Mouse (Mus musculus): ENCODE data around the gene Gm382. TPM values are rescaled to one million over a fixed set of nuclear protein-coding genes. Genes with fewer than 3 reads are reported as not detected.

Gm382 gene
- polyA plus RNA-seq (2016; fragmentation: Nextera tagmentation; extraction: Ambion mirVana), result not detected in 2 replicates

DNA sequence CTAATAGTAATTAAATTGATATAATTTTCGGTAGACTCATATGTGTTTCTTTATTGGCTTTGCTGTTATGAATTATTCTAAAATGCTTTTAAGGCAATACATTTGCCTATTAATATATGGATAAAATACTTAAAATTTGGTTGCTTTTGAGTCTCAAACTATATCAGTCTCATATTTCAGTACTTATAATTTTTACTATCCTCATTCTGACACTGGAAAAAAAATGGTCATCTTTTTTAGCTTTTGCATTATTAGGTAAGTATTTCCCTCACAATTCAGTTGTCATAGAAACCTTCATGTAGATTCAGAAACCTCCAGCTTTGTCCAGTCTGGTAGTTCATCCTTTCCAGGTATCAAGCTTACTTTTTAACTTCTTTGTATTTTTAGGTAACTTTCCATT is at the start of gene Gm382:
TSS of gene Gm382 (plus strand) at position 301 of the 400 bp plus-strand sequence.
- no peak within 1 kb of the TSS for H3K4me2 ChIP-seq
- no peaks in the 10 kb centered on the region for H3K4me1 ChIP-seq (replicated peaks)
- ATAC-seq (ENCODE audit: insufficient number of reproducible peaks, low FRiP score), result no peak
- no peaks in the 10 kb centered on the region for H3K27me3 ChIP-seq (replicated peaks)
- 0 out of 2 replicates have a peak, but pooled peaks cover 4% of the 10 kb centered on the region for H3K9me3 ChIP-seq (replicated peaks)
- H3K4me3 ChIP-seq, result no peak within 1 kb of the TSS
- WGBS, result 76% methylated on average over 1 of the region's 1 CpGs
- no peak within 1 kb of the TSS for H3K27ac ChIP-seq (ENCODE audit: poor library complexity, severe bottlenecking)
- no peak within 1 kb of the TSS for H3K9ac ChIP-seq
- no peaks in the 10 kb centered on the region for H3K36me3 ChIP-seq

DNA sequence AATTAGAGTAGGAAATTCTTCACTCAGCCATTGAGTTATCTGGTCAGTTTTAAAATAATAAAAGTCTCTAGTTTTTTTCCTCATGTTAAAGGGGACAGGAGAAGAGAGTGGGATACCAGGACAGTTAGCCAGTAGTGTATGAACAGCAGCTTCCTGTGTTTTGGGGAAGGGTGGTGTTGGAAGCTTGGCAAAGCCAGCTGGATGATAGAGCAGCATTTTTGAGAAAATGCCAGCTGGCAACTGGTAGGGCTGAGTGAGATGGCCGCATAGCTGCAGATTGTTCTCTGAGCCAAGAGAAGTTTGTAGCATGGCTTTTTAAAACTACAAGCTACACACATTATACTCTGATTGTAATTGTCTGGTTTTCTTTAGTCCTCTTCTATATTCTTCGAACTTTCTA is 30.4 kb downstream of the Gm382 start:
- H3K27ac ChIP-seq (ENCODE audit: poor library complexity, severe bottlenecking), result no peak overlapping the region
- H3K27me3 ChIP-seq (replicated peaks), result no peaks in the 10 kb centered on the region
- H3K9me3 ChIP-seq (replicated peaks), result peaks cover 12% of the 10 kb centered on the region
- H3K4me1 ChIP-seq (replicated peaks), result no peaks in the 10 kb centered on the region
- WGBS, result 82% methylated on average over 2 of the region's 2 CpGs
- H3K4me2 ChIP-seq, result no peak overlapping the region
- H3K4me3 ChIP-seq, result no peak overlapping the region
- H3K36me3 ChIP-seq, result no peaks in the 10 kb centered on the region
- ATAC-seq (ENCODE audit: insufficient number of reproducible peaks, low FRiP score), result no peak
- no peak overlapping the region for H3K9ac ChIP-seq

DNA sequence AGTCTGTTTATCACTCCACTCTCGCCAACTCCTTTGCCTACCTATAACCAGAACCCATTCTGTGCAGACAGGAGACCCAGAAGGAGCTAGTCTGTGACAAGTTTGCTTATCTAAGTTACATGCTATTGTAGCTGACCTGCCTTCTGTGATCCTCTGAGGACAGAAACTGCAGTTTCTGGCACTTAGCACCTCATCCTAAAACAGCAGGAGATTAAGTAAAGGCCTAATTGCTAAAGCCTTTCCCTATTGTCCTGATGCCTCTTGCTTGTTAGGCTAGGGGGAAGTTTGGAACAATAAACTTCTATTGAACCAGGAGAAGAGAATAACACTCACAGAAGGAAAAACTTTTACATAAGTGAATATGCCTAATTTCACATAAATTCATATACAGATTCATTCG is 51.5 kb downstream of the Gm382 start:
- ATAC-seq (ENCODE audit: insufficient number of reproducible peaks, low FRiP score), result no peak
- Histone ChIP-seq H3K4me3 (no peak overlapping the region), H3K4me1 (replicated peaks) (no peaks in the 10 kb centered on the region), H3K36me3 (no peaks in the 10 kb centered on the region), H3K27ac (ENCODE audit: poor library complexity, severe bottlenecking) (no peak overlapping the region), H3K9ac (no peak overlapping the region), H3K4me2 (no peak overlapping the region), H3K9me3 (replicated peaks) (no peaks in the 10 kb centered on the region), H3K27me3 (replicated peaks) (no peaks in the 10 kb centered on the region)
- WGBS, result 61% methylated on average over 2 of the region's 2 CpGs

DNA sequence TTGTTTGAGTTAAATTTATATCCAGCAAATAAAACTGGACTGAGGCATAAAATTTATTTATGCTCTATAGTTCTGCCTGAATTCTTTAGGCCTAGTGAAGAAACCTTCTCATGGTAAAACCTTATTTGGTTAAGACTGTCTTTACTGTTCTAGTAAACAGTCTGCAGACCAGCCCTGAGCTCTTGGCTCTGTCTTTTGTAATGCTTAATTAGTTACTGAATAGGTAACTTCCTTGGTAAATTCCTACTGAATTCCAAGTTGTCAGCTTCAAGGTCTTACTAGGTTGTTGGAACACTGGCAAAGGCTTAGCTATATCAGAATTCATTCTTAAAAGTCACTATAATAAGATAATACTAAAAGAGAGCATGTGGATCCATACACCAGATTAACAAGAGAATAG is 53.3 kb downstream of the Gm382 start:
- Histone ChIP-seq H3K4me3 (no peak overlapping the region), H3K27me3 (replicated peaks) (no peaks in the 10 kb centered on the region), H3K9ac (no peak overlapping the region), H3K36me3 (no peaks in the 10 kb centered on the region), H3K9me3 (replicated peaks) (no peaks in the 10 kb centered on the region), H3K4me1 (replicated peaks) (no peaks in the 10 kb centered on the region), H3K4me2 (no peak overlapping the region), H3K27ac (ENCODE audit: poor library complexity, severe bottlenecking) (no peak overlapping the region)
- no peak for ATAC-seq (ENCODE audit: insufficient number of reproducible peaks, low FRiP score)

DNA sequence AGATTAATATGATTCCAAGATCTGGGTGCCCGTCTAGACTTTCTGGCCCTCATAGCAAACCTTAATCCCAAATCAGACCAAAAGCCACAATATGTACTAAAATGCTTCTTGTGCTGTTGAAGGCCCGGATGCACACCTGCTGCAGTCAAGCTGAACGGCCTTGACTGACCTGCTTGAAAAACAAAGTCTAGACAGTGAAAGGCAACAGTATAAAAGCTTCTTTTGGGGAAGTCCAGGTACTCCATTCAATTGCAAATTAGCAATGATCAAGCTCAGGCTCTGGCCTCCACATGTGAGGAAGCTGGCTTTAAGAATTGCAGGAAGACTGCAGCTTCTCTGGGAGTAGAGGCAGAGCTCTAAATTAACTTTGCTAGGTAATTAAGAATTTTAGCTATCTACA is 54.2 kb downstream of the Gm382 start:
- no peaks in the 10 kb centered on the region for H3K36me3 ChIP-seq
- H3K4me2 ChIP-seq, result no peak overlapping the region
- H3K27ac ChIP-seq (ENCODE audit: poor library complexity, severe bottlenecking), result no peak overlapping the region
- no peaks in the 10 kb centered on the region for H3K9me3 ChIP-seq (replicated peaks)
- no peak overlapping the region for H3K9ac ChIP-seq
- 77% methylated on average over 3 of the region's 3 CpGs for WGBS
- no peak overlapping the region for H3K4me3 ChIP-seq
- H3K4me1 ChIP-seq (replicated peaks), result no peaks in the 10 kb centered on the region
- no peak for ATAC-seq (ENCODE audit: insufficient number of reproducible peaks, low FRiP score)
- H3K27me3 ChIP-seq (replicated peaks), result no peaks in the 10 kb centered on the region

DNA sequence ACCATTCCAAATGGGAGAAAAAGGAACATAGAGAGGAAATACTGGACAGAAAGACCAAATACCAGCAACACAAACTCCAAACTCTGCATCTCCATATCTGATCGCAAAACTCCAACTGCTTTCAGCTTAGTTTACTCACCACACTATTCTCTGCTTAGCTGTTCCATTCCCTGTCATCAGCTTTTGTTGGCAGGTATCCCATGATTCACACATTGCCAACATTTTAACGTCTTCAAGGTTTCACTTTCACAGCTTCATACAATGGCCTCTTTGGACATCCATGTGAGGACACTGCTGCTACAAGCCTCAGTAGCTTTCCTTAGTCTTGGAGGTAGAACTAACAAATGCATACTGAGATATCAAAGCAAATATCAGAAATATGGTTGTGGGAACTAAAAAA is 64.6 kb downstream of the Gm382 start:
- ATAC-seq (ENCODE audit: insufficient number of reproducible peaks, low FRiP score), result no peak
- 66% methylated on average over 2 of the region's 2 CpGs for WGBS

More for the DNA sequence above, 64.6 kb downstream of the Gm382 start:
- no peak overlapping the region for H3K27ac ChIP-seq (ENCODE audit: poor library complexity, severe bottlenecking)
- no peak overlapping the region for H3K4me2 ChIP-seq
- no peak overlapping the region for H3K4me3 ChIP-seq
- no peaks in the 10 kb centered on the region for H3K4me1 ChIP-seq (replicated peaks)
- no peaks in the 10 kb centered on the region for H3K36me3 ChIP-seq
- H3K9me3 ChIP-seq (replicated peaks), result peaks cover 6% of the 10 kb centered on the region; the same call in 1 of the 2 replicates
- H3K9ac ChIP-seq, result no peak overlapping the region
- no peaks in the 10 kb centered on the region for H3K27me3 ChIP-seq (replicated peaks)

Other genes with a start within 250 kb of the Gm382 start
- gene 4932411N23Rik, start 224.1 kb upstream of the Gm382 start, polyA plus RNA-seq (2016; fragmentation: Nextera tagmentation; extraction: Ambion mirVana), result not detected in 2 replicates

All from heart, embryonic 12.5 days (tissue).